Mouse (Mus musculus) testis, postnatal 10 days (tissue): ENCODE results near the gene Sec14l4.
"Not testable (repeated sequence)": the region's sequence is repeated elsewhere in the genome, so short reads cannot be mapped to it uniquely, and the experiment has no call there.

Experiments
- DNase-seq: peaks from one replicate; pipeline ENCODE4 v3.0.0; 2021; ENCODE audit warnings: low spot score

The Sec14l4 gene

GRCm38 (mm10) chr11:4031126-4031941 lies at the start of gene Sec14l4:
Sec14l4 (plus strand) TSS chr11:4031462.
- DNase-seq, result no peak

DNA sequence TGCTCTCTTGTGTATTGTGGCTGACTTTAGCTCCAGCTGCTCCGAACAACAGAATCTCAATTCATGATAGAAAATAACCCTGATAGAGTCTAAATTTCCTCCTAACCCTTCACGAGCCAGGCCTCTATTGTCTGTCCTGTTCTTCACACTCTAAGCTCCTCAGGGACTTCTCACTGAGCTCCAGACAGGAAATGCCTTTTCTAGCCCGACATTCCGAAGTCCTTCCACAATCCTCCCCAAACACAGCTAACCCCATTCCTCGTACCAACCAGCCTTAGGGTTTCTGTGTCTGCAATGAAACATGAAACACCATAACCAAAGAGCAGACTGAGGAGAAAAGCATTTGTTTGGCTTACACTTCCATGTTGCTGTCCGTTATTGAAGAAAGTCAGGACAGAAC lies 49.7 kb upstream of the Sec14l4 start:
- no peak for DNase-seq

DNA sequence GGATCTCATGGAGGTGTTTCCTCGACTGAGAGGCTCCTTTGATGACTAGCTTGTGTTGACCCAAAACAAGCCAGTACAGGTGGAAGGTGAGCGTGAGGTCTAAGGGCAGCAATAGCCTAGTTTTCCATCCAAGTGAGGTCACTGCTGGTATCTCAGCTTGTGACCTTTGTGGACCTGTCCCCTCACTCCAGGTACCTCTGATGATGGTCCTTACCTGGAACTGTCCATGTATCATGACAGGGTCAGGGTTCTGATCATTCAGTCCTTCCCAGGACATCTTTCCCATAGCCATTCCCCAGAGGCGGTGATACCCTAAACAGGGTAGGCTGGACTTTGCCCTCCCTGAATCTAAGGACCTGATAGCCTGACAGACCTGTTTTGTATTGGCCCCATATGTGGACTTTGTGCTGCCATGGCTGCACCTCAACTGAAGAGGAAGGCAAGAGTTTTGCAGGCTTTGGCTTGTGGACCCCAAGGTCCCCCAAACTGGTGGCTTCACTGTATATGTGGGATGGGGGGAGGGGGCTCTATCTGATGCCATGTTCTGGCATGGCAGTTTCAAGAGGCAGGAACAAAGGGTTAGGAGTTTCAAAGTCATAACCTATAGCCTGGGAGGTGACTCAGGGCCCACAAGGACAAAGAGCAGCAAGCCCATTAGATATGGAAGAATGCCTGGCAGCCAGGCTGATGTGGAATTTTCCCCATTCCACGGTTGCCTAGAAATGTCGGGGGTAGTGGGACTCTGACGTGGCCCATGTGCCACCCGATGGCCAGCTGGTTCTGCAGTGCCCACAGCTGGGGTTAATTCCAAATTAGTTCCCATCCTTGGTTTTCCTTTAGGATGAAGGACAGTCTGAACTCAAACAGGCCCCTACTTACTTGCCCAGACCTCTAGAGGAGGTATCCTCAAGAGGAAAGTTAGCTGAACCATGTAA lies 48.7 kb upstream of the Sec14l4 start:
- DNase-seq, result no peak

DNA sequence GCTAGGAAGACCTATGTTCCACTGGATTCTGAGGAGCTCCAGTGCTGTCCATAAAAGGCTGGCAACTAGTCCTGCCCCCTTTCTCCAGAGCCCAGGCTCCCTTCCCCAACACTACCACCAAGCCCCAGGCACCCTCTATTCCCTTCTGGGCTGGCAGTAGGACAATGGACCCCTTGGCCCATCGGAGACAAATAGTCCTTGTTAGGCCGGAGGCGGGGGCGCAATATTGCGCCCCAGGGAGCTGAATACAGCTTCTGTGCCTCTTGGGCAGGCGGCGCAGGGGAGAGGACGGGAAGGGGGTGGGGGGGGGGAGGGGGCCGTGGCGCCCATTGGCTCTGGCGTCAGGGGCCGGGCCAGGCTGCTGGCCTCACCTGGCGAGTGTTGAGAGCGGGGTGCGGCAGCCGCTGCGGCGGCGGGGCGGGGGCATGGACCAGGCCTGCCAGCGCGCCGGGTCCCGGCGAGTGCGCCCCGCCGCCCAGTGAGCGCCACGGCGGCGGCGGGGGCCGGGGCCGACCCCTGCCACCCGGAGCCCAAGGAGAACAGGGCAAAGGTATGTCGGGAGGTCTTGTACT lies 47.9 kb upstream of the Sec14l4 start, which contains the start of gene Gal3st1:
Gene Gal3st1, plus strand, starts transcription at position 346 of the 572 bp plus-strand sequence.
- DNase-seq, result no peak

- no peak for DNase-seq
Observed at GRCm38 (mm10) chr11:3983863-3984745, 47.2 kb upstream of the Sec14l4 start.

DNA sequence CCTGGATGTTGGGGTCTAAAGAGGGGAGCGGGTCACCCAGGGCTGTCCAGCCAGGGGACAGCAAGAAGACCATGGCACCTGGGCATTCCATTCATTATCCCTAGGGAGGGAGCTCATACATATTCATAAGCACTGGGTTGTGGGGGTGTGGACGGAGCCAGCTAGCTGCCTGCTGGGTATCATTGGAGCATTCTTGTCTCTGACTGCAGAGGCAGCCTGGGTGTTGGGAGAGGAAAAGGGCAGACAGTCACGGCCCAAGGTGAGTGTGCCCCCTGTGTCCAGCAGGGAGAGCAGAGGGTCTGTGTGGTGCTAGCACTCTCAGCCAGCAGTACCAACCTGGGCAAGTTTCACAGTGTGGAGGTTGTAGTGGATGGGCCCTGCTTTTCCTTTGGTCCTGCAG lies 41.5 kb upstream of the Sec14l4 start:
- no peak for DNase-seq

DNA sequence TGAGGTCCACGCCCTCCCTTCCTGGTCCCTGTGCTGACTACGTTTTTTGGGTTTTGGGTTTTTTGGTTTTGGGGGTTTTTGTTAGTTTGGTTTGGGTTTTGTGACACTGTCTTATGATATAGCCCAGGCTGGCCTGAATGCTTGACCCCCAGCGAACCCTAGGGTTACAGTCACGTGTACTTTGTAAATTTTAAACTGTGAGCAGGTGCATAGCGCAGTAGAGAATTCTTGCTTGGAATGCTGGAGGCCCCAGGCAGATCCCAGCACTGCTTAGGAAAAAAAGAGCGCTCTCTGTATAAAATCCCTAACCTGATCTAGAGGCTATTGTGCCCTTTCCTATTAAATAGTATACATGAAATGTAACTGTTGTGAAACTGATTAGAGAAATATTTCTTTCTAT lies 38.1 kb upstream of the Sec14l4 start:
- no peak for DNase-seq

DNA sequence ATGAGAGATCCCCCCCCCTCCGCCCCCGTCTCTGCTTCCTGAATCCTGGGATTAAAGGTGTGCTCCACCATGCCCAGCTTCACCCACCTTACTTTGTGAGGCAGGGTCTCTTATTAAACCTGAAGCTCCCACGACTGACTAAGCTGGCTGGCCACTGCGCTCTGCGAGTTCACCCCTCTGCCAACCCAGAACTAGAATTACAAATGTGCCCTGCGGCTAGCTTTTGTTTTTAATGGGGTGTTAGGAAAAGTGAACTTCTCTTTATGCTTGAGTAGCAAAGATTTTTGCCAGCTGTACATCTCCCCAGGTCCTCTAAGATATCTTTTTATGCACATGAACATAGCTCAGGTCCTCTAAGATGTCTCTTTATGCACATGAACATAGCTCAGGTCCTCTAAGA lies 37.3 kb upstream of the Sec14l4 start:
- no peak for DNase-seq

DNA sequence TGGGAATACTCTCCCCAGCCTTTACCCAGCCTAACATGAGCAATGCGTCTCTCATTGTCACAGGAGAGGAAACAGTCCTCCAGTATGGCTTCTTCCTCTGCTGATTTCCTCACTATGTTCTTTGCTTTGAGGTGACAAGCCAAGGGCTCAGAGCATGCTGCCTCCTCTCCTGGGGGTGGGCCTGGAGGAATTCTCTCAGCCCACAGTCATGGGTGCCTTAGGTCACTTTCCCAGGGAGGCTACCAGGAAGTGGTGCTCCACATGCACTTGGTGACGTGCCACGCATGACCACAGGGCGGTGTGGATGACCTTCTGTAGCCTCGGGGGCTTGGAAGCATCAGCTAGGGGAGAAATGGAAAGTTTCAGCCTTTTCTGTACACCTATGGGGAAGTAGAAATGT lies 35.8 kb upstream of the Sec14l4 start:
- no peak for DNase-seq

DNA sequence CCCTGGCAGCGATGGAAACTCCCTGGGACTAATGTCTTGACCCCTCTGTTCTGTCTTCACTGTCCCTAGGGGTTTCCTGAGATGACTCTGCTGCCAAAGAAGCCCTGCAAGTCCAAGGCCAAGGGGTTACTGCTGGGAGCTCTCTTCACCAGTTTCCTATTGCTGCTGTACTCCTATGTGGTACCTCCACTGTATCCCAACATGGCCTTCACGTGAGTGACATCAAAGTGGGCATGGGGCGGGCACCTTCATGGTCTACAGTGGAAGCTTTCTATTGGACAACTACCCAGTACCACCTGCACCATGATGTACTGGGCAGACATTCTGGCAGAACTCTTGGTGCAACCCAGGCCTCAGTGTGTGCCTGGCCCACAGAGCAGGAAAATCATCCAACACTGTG lies 34.4 kb upstream of the Sec14l4 start:
- no peak for DNase-seq

DNA sequence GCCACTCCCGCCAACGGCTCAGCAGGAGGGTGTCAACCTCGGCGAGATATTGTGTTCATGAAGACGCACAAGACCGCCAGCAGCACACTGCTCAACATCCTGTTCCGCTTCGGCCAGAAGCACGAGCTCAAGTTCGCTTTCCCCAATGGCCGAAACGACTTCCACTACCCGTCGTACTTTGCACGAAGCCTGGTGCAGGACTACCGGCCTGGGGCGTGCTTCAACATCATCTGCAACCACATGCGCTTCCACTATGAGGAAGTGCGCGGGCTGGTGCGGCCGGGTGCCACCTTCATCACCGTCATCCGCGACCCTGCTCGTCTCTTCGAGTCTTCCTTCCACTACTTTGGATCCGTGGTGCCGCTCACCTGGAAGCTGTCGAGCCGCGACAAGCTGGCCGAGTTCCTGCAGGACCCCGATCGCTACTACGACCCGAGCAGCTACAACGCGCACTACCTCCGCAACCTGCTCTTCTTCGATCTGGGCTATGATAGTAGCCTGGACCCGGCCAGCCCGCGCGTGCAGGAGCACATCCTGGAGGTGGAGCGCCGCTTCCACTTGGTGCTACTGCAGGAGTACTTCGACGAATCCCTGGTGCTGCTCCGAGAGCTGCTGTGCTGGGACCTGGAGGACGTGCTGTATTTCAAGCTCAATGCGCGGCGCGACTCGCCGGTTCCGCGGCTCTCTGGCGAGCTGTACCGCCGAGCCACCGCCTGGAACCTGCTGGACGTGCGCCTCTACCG lies 33.1 kb upstream of the Sec14l4 start:
- no peak for DNase-seq

DNA sequence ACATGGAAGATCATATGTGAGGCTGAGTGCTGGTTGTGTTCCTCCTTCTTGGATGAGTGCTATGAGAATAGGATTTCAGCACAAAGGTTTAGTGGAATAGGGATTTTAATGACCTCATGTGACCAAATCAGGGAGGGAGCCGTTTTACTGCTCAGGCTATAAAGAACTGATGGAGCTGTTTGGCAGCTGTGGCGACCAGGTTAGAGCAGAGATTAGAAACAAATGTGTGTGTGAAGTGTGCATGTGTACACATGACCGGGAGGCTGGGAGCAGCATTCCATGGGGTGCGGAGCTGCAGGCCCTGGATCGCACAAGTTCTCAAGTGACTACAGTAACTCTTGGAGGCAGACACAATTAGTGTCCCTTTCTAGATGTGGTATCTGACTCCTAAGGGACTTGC lies 31.7 kb upstream of the Sec14l4 start:
- no peak for DNase-seq

- peak; percentile 84 for DNase-seq
Observed at GRCm38 (mm10) chr11:4001603-4002002, 29.7 kb upstream of the Sec14l4 start.

DNA sequence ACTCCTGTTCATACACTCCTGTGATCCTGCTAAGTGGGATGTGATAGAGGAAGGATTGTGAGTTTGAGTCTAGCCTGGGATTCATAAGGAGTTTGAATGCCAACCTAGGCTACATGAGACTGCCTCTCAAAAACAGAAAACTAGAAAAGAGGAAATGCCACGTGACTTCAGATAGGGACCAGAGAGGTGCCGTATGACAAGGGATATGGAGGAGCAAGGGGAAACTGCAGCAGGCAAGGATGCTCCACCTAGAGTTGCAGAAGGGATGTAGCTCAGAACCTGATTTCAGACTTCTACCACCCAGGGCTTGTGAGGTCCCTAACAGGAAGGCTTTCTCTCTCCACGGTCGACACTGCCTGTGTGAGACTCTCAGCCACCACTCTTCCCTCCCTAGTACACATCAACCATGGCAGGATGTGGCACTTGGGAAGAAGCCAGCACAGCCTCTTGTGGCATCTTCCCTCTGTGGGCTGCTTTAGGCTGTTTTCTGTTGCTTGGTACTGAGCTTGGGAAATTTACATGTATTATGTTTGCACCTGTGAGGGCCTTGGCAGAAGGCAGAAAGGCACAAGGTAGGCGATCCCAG lies 25.9 kb upstream of the Sec14l4 start:
- no peak for DNase-seq

DNA sequence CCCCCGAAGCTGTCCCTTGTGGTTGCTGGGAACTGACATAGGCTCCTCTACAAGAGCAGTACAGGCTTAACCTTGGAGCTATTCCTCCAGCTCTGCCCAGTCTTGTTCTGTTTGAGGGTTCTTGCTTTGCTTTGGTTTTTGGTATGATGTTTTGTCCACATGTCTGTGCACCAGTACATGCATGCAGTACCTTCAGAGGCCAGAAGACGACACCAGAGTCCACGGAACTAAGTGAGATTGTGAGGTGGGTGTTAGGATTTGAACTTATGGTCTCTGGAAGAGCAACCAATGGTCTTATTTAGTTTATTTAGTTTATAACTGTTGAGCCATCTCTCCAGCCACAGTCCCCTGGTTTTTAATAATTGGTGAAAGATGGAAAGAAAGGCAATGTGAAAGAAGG lies 24.8 kb upstream of the Sec14l4 start:
- DNase-seq, result no peak

- no peak for DNase-seq
Observed at GRCm38 (mm10) chr11:4012616-4013015, 18.6 kb upstream of the Sec14l4 start.

- not testable (repeated sequence) for DNase-seq
Observed at GRCm38 (mm10) chr11:4015796-4016195, 15.5 kb upstream of the Sec14l4 start.

- DNase-seq, result not testable (repeated sequence)
Observed at GRCm38 (mm10) chr11:4022111-4022510, 9.2 kb upstream of the Sec14l4 start.

GRCm38 (mm10) chr11:4023321-4023720 lies 7.9 kb upstream of the Sec14l4 start:
- DNase-seq, result no peak

GRCm38 (mm10) chr11:4027066-4027465 lies 4.2 kb upstream of the Sec14l4 start:
- DNase-seq, result no peak
